Mouse (Mus musculus) brain, embryonic 14.5 days (tissue): ENCODE measurements at regions not wholly inside any gene's neighbourhood (a gene's known extent, or its start where the extent isn't known, plus 50 kb on each side); places are given as distances from the start of the nearest gene placed in this dataset.
"Not testable (repeated sequence)": the region's sequence is repeated elsewhere in the genome, so short reads cannot be mapped to it uniquely, and the experiment has no call there.

Experiments
- DNase-seq: peaks from one replicate; pipeline ENCODE4 v3.0.0-alpha.2; 2011; ENCODE audit warnings: low read depth
- CTCF ChIP-seq: fragments of 200-500 bp; IDR thresholded peaks from 2 replicates; pipeline ENCODE4 v1.5.1; 2012; ENCODE audit warnings: inconsistent platforms, mild to moderate bottlenecking, moderate library complexity, borderline replicate concordance; ENCODE audit not compliant: insufficient read depth, insufficient read length; ENCODE audit errors: extremely low read depth
- POLR2A ChIP-seq: fragments of 200-500 bp; IDR thresholded peaks from 2 replicates; pipeline ENCODE4 v1.6.1; 2012; ENCODE audit warnings: mild to moderate bottlenecking, inconsistent platforms, borderline replicate concordance; ENCODE audit not compliant: poor library complexity, insufficient read depth, insufficient read length, severe bottlenecking; ENCODE audit errors: extremely low read depth

GRCm38 (mm10) chr16:68209684-68210083, 589.0 kb upstream of the Cadm2 start:
- DNase-seq = not testable (repeated sequence)

DNA sequence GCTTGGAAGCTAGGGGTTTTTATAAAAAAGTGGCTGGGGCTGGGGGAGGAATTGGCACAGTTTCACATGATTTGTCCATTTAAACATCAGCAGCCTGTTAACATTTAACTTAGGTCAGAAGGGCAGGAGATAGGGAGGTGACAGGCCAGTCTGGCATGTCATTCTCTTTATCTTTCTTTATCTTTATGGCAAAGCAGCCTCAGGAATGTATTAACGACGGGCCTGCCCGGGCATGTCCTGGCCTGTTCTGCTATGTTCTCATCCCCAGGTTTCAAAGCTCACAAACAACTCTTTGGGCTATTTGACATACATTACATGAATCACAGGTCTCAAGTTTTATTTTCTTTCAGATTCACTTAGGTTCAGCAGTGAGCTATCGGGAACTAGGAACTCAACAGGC, 584.2 kb upstream of the Cadm2 start:
- DNase-seq = not testable (repeated sequence)

DNA sequence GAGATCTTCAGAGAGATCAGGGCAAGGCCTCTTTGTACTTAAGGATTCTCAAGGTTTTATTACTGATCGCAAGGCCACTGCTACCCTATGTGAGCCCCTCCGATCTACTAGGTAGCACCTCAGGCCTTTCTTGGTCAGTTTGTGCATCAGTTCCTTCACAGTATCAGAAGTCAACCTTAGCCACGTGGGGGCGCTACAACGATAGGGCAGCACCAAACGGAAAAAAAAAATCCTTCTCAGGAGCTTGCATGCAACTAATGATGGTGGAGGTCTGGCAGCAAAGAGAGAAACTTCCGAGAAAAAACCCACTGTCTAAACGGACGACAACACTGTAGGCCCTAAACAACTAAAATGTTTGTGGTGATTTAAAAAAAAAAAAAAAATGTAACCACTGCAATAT, 543.9 kb upstream of the Cadm2 start:
- TF ChIP-seq CTCF = no peak
- TF ChIP-seq POLR2A = no peak
- peak; percentile 9 for DNase-seq

GRCm38 (mm10) chr16:68153541-68153940, 532.8 kb upstream of the Cadm2 start:
- TF ChIP-seq CTCF (no peak), POLR2A (no peak)
- DNase-seq = no peak
